Mouse (Mus musculus): ENCODE data around the gene Zfp791. TPM values are rescaled to one million over a fixed set of nuclear protein-coding genes. Genes with fewer than 3 reads are reported as not detected.

Zfp791 gene
- total and polyA plus RNA-seq, 3 experiments = 0.16 TPM; not detected in 2

DNA sequence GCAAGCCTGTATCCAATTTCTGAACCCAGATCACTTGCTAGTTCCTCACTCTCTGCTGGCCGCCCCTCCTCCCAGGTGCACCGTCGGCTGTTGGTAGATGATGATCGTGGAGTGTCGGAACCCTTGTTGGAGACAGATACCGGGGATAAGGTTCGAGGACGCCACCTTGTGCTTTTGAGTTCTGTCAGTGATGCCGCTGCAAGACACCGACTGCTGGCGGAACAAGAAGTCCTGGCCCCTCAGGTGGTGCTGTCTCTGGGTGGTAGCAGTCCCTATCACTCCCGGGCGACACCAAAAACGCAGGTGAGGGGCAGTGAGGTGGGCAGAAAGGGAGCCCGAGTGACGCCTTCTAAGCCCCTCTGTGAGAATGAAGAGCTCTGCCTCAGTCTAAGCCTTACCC is 26.7 kb downstream of the Zfp791 start:
- DNase-seq (ENCODE audit: low spot score) (no peak), ATAC-seq (ENCODE audit: extremely low read depth, insufficient number of reproducible peaks, low FRiP score, poor library complexity, severe bottlenecking) (no peak)
- H3K36me3 ChIP-seq (replicated peaks) = peaks cover 84% of the 10 kb centered on the region

DNA sequence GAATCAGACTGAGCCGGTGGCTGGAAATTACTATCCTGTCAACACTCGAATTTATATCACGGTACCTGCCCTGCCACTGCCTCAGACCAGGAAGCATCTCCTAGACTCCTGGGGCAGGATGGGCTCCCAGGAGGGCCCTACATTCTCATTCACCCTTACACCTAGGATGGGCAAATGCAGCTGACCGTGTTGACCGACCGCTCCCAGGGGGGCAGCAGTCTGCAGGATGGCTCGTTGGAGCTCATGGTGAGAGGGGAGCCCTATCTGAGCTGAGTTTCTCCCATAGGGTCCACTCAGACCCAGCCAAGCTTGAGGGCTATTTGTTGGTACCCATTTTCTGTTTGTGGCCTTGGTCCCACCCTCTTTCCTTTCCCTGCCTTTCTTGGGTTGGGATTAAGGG is 27.3 kb downstream of the Zfp791 start:
- ATAC-seq (ENCODE audit: extremely low read depth, insufficient number of reproducible peaks, low FRiP score, poor library complexity, severe bottlenecking) (no peak), DNase-seq (ENCODE audit: low spot score) (no peak)
- TF ChIP-seq GATA2 (IDR thresholded peaks at IDR 0.05; ENCODE audit: borderline replicate concordance, low read depth, low read length) (no peak), POLR2AphosphoS5 (IDR thresholded peaks at IDR 0.05; ENCODE audit: insufficient replicate concordance, low read depth, low read length) (no peak), GATA1 (IDR thresholded peaks at IDR 0.05; ENCODE audit: borderline replicate concordance, low read length) (no peak), TAL1 (conservative IDR thresholded peaks at IDR 0.05; ENCODE audit: low read depth, low read length) (no peak), CTCF (IDR thresholded peaks at IDR 0.05; ENCODE audit: low read depth, low read length) (no peak)
- Histone ChIP-seq H3K27me3 (ENCODE audit: insufficient read depth, low read length) (no peaks in the 10 kb centered on the region), H3K9me3 (replicated peaks) (no peaks in the 10 kb centered on the region), H3K4me1 (ENCODE audit: insufficient read depth, low read depth, low read length) (peaks cover 14% of the 10 kb centered on the region), H3K36me3 (replicated peaks) (peaks cover 90% of the 10 kb centered on the region), H3K4me3 (ENCODE audit: low read depth, low read length) (no peak overlapping the region)

More for the DNA sequence above, 26.7 kb downstream of the Zfp791 start:
- no peak overlapping the region for H3K4me3 ChIP-seq (ENCODE audit: low read depth, low read length)
- TF ChIP-seq CTCF (IDR thresholded peaks at IDR 0.05; ENCODE audit: low read depth, low read length) (no peak), POLR2AphosphoS5 (IDR thresholded peaks at IDR 0.05; ENCODE audit: insufficient replicate concordance, low read depth, low read length) (no peak), GATA1 (IDR thresholded peaks at IDR 0.05; ENCODE audit: borderline replicate concordance, low read length) (no peak), TAL1 (conservative IDR thresholded peaks at IDR 0.05; ENCODE audit: low read depth, low read length) (no peak), GATA2 (IDR thresholded peaks at IDR 0.05; ENCODE audit: borderline replicate concordance, low read depth, low read length) (no peak)
- peaks cover 12% of the 10 kb centered on the region for H3K4me1 ChIP-seq (ENCODE audit: insufficient read depth, low read depth, low read length)
- H3K9me3 ChIP-seq (replicated peaks) = no peaks in the 10 kb centered on the region
- H3K27me3 ChIP-seq (ENCODE audit: insufficient read depth, low read length) = no peaks in the 10 kb centered on the region

DNA sequence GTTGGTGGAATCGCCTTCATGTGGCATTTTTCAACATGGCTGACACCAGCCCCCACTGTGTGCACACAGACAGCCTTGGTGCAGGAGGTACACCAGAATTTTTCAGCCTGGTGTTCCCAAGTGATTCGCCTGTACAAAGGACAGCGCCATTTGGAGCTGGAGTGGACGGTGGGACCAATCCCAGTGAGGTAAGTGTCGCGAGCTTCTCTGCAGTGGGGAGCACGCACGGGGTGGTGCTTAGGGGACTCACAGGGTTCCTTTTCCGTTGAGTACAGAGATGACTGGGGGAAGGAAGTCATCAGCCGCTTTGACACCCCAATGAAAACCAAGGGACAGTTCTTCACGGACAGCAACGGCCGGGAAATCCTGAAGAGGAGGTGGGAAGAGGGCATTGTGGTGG is 27.8 kb downstream of the Zfp791 start:
- Histone ChIP-seq H3K27me3 (ENCODE audit: insufficient read depth, low read length) (no peaks in the 10 kb centered on the region), H3K4me1 (ENCODE audit: insufficient read depth, low read depth, low read length) (peaks cover 11% of the 10 kb centered on the region; the same call in 1 of the 2 replicates), H3K9me3 (replicated peaks) (no peaks in the 10 kb centered on the region), H3K36me3 (replicated peaks) (peaks cover 90% of the 10 kb centered on the region), H3K4me3 (ENCODE audit: low read depth, low read length) (no peak overlapping the region)
- no peak for ATAC-seq (ENCODE audit: extremely low read depth, insufficient number of reproducible peaks, low FRiP score, poor library complexity, severe bottlenecking)
- no peak for DNase-seq (ENCODE audit: low spot score)
- no peak for TF ChIP-seq CTCF (IDR thresholded peaks at IDR 0.05; ENCODE audit: low read depth, low read length)
- TF ChIP-seq POLR2AphosphoS5 (IDR thresholded peaks at IDR 0.05; ENCODE audit: insufficient replicate concordance, low read depth, low read length) = no peak
- TF ChIP-seq GATA1 (IDR thresholded peaks at IDR 0.05; ENCODE audit: borderline replicate concordance, low read length) = no peak
- TF ChIP-seq TAL1 (conservative IDR thresholded peaks at IDR 0.05; ENCODE audit: low read depth, low read length) = no peak
- TF ChIP-seq GATA2 (IDR thresholded peaks at IDR 0.05; ENCODE audit: borderline replicate concordance, low read depth, low read length) = no peak

DNA sequence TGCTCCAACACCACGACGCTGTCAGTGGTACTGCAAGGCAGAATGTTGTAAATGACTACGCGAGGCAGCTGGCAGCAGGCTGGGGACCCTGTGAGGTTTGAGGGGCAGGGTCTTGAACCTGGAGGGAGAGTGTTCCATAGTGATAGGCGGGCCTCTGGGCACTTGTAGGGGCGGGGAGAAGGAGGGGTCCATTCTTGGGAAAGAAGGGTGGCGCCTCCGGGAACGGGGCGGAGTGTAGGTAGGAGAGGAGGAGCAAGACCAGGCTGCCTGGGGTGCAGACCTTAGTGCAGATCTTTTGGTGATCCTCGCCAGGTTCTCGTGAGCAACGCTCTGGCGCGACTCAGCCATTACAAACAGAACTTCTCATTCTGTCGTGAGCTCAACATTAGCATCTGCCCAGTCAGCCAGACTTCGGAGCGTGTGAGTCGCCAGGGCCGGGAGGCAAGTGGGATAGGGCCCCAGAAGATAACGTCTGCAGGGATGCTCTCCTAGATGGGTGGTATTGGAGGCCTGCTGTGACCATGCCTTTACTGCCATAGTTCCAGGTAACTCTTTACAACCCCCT is 31.3 kb downstream of the Zfp791 start:
- H3K4me3 ChIP-seq (ENCODE audit: low read depth, low read length) = no peak overlapping the region
- H3K36me3 ChIP-seq (replicated peaks) = peaks cover 90% of the 10 kb centered on the region
- TF ChIP-seq POLR2AphosphoS5 (IDR thresholded peaks at IDR 0.05; ENCODE audit: insufficient replicate concordance, low read depth, low read length) = no peak
- no peak for TF ChIP-seq GATA2 (IDR thresholded peaks at IDR 0.05; ENCODE audit: borderline replicate concordance, low read depth, low read length)
- no peak for TF ChIP-seq GATA1 (IDR thresholded peaks at IDR 0.05; ENCODE audit: borderline replicate concordance, low read length)
- no peak for TF ChIP-seq CTCF (IDR thresholded peaks at IDR 0.05; ENCODE audit: low read depth, low read length)
- no peak for TF ChIP-seq TAL1 (conservative IDR thresholded peaks at IDR 0.05; ENCODE audit: low read depth, low read length)
- no peaks in the 10 kb centered on the region for H3K27me3 ChIP-seq (ENCODE audit: insufficient read depth, low read length)
- peaks cover 9% of the 10 kb centered on the region; the same call in 1 of the 2 replicates for H3K4me1 ChIP-seq (ENCODE audit: insufficient read depth, low read depth, low read length)
- DNase-seq (ENCODE audit: low spot score) (no peak), ATAC-seq (ENCODE audit: extremely low read depth, insufficient number of reproducible peaks, low FRiP score, poor library complexity, severe bottlenecking) (no peak)
- no peaks in the 10 kb centered on the region for H3K9me3 ChIP-seq (replicated peaks)

DNA sequence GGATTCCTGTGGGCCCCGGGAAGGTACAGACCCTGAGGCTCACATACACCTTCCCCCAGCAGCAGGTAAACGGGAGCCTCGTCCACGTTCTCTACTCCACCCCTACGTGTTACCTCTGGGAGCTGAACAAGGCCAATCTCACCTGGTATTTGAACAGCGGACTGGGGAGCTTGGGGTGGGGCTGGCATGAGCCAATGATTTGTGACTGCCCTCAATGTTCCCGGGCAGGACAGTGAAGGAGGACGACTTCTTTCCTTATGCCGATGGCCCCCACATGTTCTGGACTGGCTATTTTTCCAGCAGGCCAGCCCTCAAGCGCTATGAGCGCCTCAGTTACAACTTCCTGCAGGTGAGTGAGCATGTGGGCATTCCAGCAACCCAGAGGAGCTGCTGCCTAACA is 32.0 kb downstream of the Zfp791 start:
- DNase-seq (ENCODE audit: low spot score) = no peak
- Histone ChIP-seq H3K4me3 (ENCODE audit: low read depth, low read length) (no peak overlapping the region), H3K27me3 (ENCODE audit: insufficient read depth, low read length) (no peaks in the 10 kb centered on the region), H3K36me3 (replicated peaks) (peaks cover 87% of the 10 kb centered on the region), H3K9me3 (replicated peaks) (no peaks in the 10 kb centered on the region), H3K4me1 (ENCODE audit: insufficient read depth, low read depth, low read length) (peaks cover 11% of the 10 kb centered on the region)
- TF ChIP-seq GATA1 (IDR thresholded peaks at IDR 0.05; ENCODE audit: borderline replicate concordance, low read length) (no peak), GATA2 (IDR thresholded peaks at IDR 0.05; ENCODE audit: borderline replicate concordance, low read depth, low read length) (no peak), TAL1 (conservative IDR thresholded peaks at IDR 0.05; ENCODE audit: low read depth, low read length) (no peak), CTCF (IDR thresholded peaks at IDR 0.05; ENCODE audit: low read depth, low read length) (no peak), POLR2AphosphoS5 (IDR thresholded peaks at IDR 0.05; ENCODE audit: insufficient replicate concordance, low read depth, low read length) (no peak)
- no peak for ATAC-seq (ENCODE audit: extremely low read depth, insufficient number of reproducible peaks, low FRiP score, poor library complexity, severe bottlenecking)

DNA sequence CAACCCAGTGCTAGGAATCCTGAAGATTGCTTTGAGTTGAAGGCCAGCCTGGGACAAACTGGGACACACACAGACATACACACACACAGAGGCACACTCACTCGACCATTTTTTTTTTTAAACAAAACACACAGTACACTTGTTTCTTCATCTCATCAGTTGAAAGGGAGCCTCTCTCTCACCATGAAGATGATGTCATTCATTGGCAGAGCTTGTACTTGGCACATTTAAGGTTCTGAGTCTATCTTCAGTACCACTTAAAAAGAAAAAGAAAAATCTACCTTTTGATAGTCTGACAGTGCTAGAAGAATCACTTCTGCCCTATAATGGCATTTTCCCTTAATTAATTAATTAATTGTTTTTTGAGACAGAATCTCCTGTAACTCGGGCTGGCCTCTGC is 34.1 kb downstream of the Zfp791 start:
- ATAC-seq (ENCODE audit: extremely low read depth, insufficient number of reproducible peaks, low FRiP score, poor library complexity, severe bottlenecking) (no peak), DNase-seq (ENCODE audit: low spot score) (no peak)
- H3K9me3 ChIP-seq (replicated peaks) = no peaks in the 10 kb centered on the region
- H3K27me3 ChIP-seq (ENCODE audit: insufficient read depth, low read length) = no peaks in the 10 kb centered on the region
- peaks cover 80% of the 10 kb centered on the region for H3K36me3 ChIP-seq (replicated peaks)
- peaks cover 30% of the 10 kb centered on the region for H3K4me1 ChIP-seq (ENCODE audit: insufficient read depth, low read depth, low read length)
- TF ChIP-seq POLR2AphosphoS5 (IDR thresholded peaks at IDR 0.05; ENCODE audit: insufficient replicate concordance, low read depth, low read length) (no peak), GATA2 (IDR thresholded peaks at IDR 0.05; ENCODE audit: borderline replicate concordance, low read depth, low read length) (no peak)
- no peak overlapping the region for H3K4me3 ChIP-seq (ENCODE audit: low read depth, low read length)

All from G1E (cell line).